Mouse (Mus musculus): ENCODE measurements around the gene Capn11. TPM values are rescaled to one million over a fixed set of nuclear protein-coding genes. Genes with fewer than 3 reads are reported as not detected.
A peak's percentile ranks its signal among the peaks of the same experiment; 100 is the strongest.

The Capn11 gene
- polyA plus RNA-seq, 1 experiment from 2014 or later: 0.65 TPM

DNA sequence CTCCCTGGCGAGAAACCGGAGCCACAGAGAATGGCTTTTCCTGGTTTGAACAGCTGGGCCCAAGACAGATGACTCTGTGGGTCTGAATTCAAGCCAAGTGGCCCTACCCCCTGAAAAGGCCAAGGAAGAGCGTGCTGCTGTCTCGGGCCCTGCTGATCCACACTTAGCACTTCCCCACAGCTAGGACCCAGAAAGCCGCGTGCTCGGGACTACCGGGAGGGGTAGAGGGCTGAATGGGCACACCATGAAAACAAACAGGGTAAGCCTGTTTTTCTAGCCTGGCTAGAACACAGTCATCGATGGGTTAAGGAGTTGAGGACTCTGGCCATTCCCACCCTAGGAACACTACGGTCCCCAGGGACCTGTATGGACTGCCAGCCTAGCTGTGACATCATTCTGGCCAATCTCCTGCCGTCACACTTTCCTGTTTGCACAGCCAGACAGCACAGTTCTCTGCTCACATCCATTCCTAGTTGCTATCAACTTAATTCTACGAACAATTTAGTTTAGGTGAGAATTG lies 78.1 kb downstream of the Capn11 start:
- 0 out of 2 replicates have a peak overlapping the region, but pooled peaks have one; percentile 35 for H3K27ac ChIP-seq
- no peaks in the 10 kb centered on the region for H3K36me3 ChIP-seq
- peaks cover 28% of the 10 kb centered on the region for H3K4me1 ChIP-seq (replicated peaks)
- H3K4me2 ChIP-seq: no peak overlapping the region
- no peak overlapping the region; the same call in 1 of the 2 replicates for H3K9ac ChIP-seq (replicated peaks)
- no peak overlapping the region for H3K4me3 ChIP-seq (replicated peaks)
- WGBS: 43% methylated on average over 12 of the region's 12 CpGs
- no peaks in the 10 kb centered on the region for H3K27me3 ChIP-seq
- H3K9me3 ChIP-seq: no peaks in the 10 kb centered on the region
- ATAC-seq (ENCODE audit: insufficient number of reproducible peaks, insufficient read depth, low FRiP score, low TSS enrichment, low read depth): no peak

Other genes starting within 250 kb of the Capn11 start
- 79.2 and 79.8 TPM in 2 replicates for gene Cdc5l, start 225.6 kb downstream of the Capn11 start, polyA plus RNA-seq (2016; fragmentation: Nextera tagmentation; extraction: Ambion mirVana)
- gene Spats1, start 183.9 kb downstream of the Capn11 start, polyA plus RNA-seq (2016; fragmentation: Nextera tagmentation; extraction: Ambion mirVana): 0.83 and 1.1 TPM in 2 replicates
- gene Aars2, start 152.5 kb downstream of the Capn11 start, polyA plus RNA-seq (2016; fragmentation: Nextera tagmentation; extraction: Ambion mirVana): 25.0 and 27.7 TPM in 2 replicates
- gene Tcte1, start 135.9 kb downstream of the Capn11 start, polyA plus RNA-seq (2016; fragmentation: Nextera tagmentation; extraction: Ambion mirVana): 0.91 and 1.3 TPM in 2 replicates
- gene Tmem151b, start 109.6 kb downstream of the Capn11 start, polyA plus RNA-seq (2016; fragmentation: Nextera tagmentation; extraction: Ambion mirVana): 7.7 and 9.7 TPM in 2 replicates
- gene Nfkbie, start 103.6 kb downstream of the Capn11 start, polyA plus RNA-seq (2016; fragmentation: Nextera tagmentation; extraction: Ambion mirVana): 6.5 and 6.6 TPM in 2 replicates
- 96.9 and 106 TPM in 2 replicates for gene Slc35b2, start 95.5 kb downstream of the Capn11 start, polyA plus RNA-seq (2016; fragmentation: Nextera tagmentation; extraction: Ambion mirVana)
- 1,474 and 1,563 TPM in 2 replicates for gene Hsp90ab1, start 86.1 kb downstream of the Capn11 start, polyA plus RNA-seq (2016; fragmentation: Nextera tagmentation; extraction: Ambion mirVana)
- 55.4 and 58.7 TPM in 2 replicates for gene Slc29a1, start 59.7 kb downstream of the Capn11 start, polyA plus RNA-seq (2016; fragmentation: Nextera tagmentation; extraction: Ambion mirVana)
- 15.8 and 16.4 TPM in 2 replicates for gene Mymx, start 57.2 kb downstream of the Capn11 start, polyA plus RNA-seq (2016; fragmentation: Nextera tagmentation; extraction: Ambion mirVana)
- gene Mrpl14, start 27.0 kb upstream of the Capn11 start, polyA plus RNA-seq (2016; fragmentation: Nextera tagmentation; extraction: Ambion mirVana): 143 and 153 TPM in 2 replicates
- 34.1 and 35.8 TPM in 2 replicates for gene Tmem63b, start 27.6 kb upstream of the Capn11 start, polyA plus RNA-seq (2016; fragmentation: Nextera tagmentation; extraction: Ambion mirVana)
- not detected in 2 replicates for gene 1600014C23Rik, start 74.5 kb upstream of the Capn11 start, polyA plus RNA-seq (2016; fragmentation: Nextera tagmentation; extraction: Ambion mirVana)